ENCODE assay signal across 27 mouse cellular contexts in genomic region chr6:28114916-28115315, GRCm38 (mm10). TPM values are rescaled to one million over a fixed set of nuclear protein-coding genes. Genes with fewer than 3 reads are reported as not detected.
DNase-seq lines count a peak whose midpoint lies in the region; ATAC-seq and TF ChIP-seq lines count a peak whose summit lies in the region.
"Had no signal": no experiment of that assay in that cellular context is flagged by ENCODE, and none has a peak within 500 bp of the region (broad histone marks: within the 10 kb centered on the region; RNA-seq: fewer than 3 reads in every experiment).

No protein-coding gene starts in this region.

- no peak overlapping the region for H3K4me3 ChIP-seq in MEL (ENCODE audit: control insufficient read depth in 1 of 2, insufficient read depth in 1 of 2, low read depth in 2 of 2, low read length in 2 of 2)
- H3K4me3 ChIP-seq in forebrain, embryonic 11.5 days (ENCODE audit: low read depth, low read length): no peak overlapping the region
- H3K4me3 ChIP-seq: embryonic facial prominence, embryonic 13.5 days; embryonic facial prominence, embryonic 15.5 days; erythroblast, embryonic 14.5 days; forebrain, embryonic 10.5 days; forebrain, embryonic 13.5 days; forebrain, embryonic 15.5 days had no signal

- no peak for TF ChIP-seq EP300 in MEL (IDR thresholded peaks at IDR 0.05; ENCODE audit: low read depth in 1 of 2, low read length in 2 of 2)

- no peaks in the 10 kb centered on the region; a peak in 1 of 4 replicates for H3K36me3 ChIP-seq in MEL (ENCODE audit: control insufficient read depth in 1 of 2, insufficient read depth in 2 of 2, low read length in 2 of 2)
- H3K36me3 ChIP-seq in forebrain, embryonic 11.5 days (ENCODE audit: control insufficient read depth, insufficient read depth, low read length): no peaks in the 10 kb centered on the region
- H3K36me3 ChIP-seq: embryonic facial prominence, embryonic 13.5 days; embryonic facial prominence, embryonic 15.5 days; forebrain, embryonic 10.5 days; forebrain, embryonic 15.5 days; G1E had no signal

- no peak for TF ChIP-seq POLR2A in MEL (IDR thresholded peaks at IDR 0.05; ENCODE audit: control insufficient read depth in 1 of 2, insufficient read depth in 1 of 2, low read depth in 1 of 2, low read length in 2 of 2, poor library complexity in 1 of 2)

- 96% methylated on average over 1 of the region's 1 CpGs for WGBS in forebrain, embryonic 11.5 days

- no peak for TF ChIP-seq CTCF in MEL (IDR thresholded peaks at IDR 0.05 in 2 of 3, conservative IDR thresholded peaks at IDR 0.05 in 1 of 3; ENCODE audit: control insufficient read depth in 1 of 3, insufficient read depth in 1 of 3, low read depth in 2 of 3, low read length in 3 of 3, poor library complexity in 1 of 3, severe bottlenecking in 1 of 3)

- H3K9ac ChIP-seq in MEL (ENCODE audit: control insufficient read depth, low read depth, low read length, poor library complexity, severe bottlenecking): no peak overlapping the region
- no peak overlapping the region for H3K9ac ChIP-seq in forebrain, embryonic 11.5 days (ENCODE audit: low read length)
- H3K9ac ChIP-seq: embryonic facial prominence, embryonic 13.5 days; embryonic facial prominence, embryonic 15.5 days; forebrain, embryonic 13.5 days; forebrain, embryonic 15.5 days; forebrain, postnatal 0 days had no signal

- no peaks in the 10 kb centered on the region for H3K9me3 ChIP-seq in MEL (replicated peaks; ENCODE audit: insufficient read depth, low read length)
- H3K9me3 ChIP-seq in forebrain, embryonic 11.5 days (ENCODE audit: control insufficient read depth, low read length): no peaks in the 10 kb centered on the region
- H3K9me3 ChIP-seq: embryonic facial prominence, embryonic 13.5 days; embryonic facial prominence, embryonic 15.5 days; forebrain, embryonic 10.5 days; forebrain, embryonic 13.5 days; forebrain, embryonic 15.5 days; G1E had no signal

- ATAC-seq in granulocyte monocyte progenitor cell, adult 5-6 weeks (replicated peaks; ENCODE audit: poor library complexity, severe bottlenecking): peak; percentile 55
- ATAC-seq in forebrain, embryonic 11.5 days (replicated peaks; ENCODE audit: low FRiP score): no peak
- ATAC-seq: activated CD4-positive, CD25-positive, alpha-beta regulatory T cell, adult 4 months; forebrain, embryonic 13.5 days; forebrain, embryonic 15.5 days; forebrain, postnatal 0 days; Patski had no signal

- H3K4me2 ChIP-seq in forebrain, embryonic 11.5 days (ENCODE audit: low read depth, low read length, severe bottlenecking): no peak overlapping the region
- H3K4me2 ChIP-seq: embryonic facial prominence, embryonic 13.5 days; embryonic facial prominence, embryonic 15.5 days; forebrain, embryonic 13.5 days; forebrain, embryonic 15.5 days had no signal

- no peaks in the 10 kb centered on the region; a peak in 2 of 4 replicates for H3K27me3 ChIP-seq in MEL (ENCODE audit: control insufficient read depth in 1 of 2, insufficient read depth in 2 of 2, low read length in 2 of 2)
- no peaks in the 10 kb centered on the region for H3K27me3 ChIP-seq in forebrain, embryonic 11.5 days (ENCODE audit: control insufficient read depth, insufficient read depth, low read length)
- H3K27me3 ChIP-seq: embryonic facial prominence, embryonic 13.5 days; embryonic facial prominence, embryonic 15.5 days; forebrain, embryonic 13.5 days; forebrain, embryonic 15.5 days had no signal

- no peaks in the 10 kb centered on the region for H3K4me1 ChIP-seq in MEL (ENCODE audit: control insufficient read depth in 1 of 2, insufficient read depth in 2 of 2, low read length in 2 of 2)
- no peaks in the 10 kb centered on the region for H3K4me1 ChIP-seq in forebrain, embryonic 11.5 days (replicated peaks; ENCODE audit: control insufficient read depth, insufficient read depth, low read length)
- H3K4me1 ChIP-seq: embryonic facial prominence, embryonic 13.5 days; embryonic facial prominence, embryonic 15.5 days; forebrain, embryonic 10.5 days; forebrain, embryonic 13.5 days; forebrain, embryonic 15.5 days had no signal

- TF ChIP-seq RAD21 in MEL (IDR thresholded peaks at IDR 0.05; ENCODE audit: low read depth, low read length): no peak

- no peak overlapping the region for H3K27ac ChIP-seq in MEL (ENCODE audit: control insufficient read depth, low read depth, low read length)
- no peak overlapping the region for H3K27ac ChIP-seq in forebrain, embryonic 11.5 days (ENCODE audit: low read depth, low read length)
- H3K27ac ChIP-seq: embryonic facial prominence, embryonic 13.5 days; embryonic facial prominence, embryonic 15.5 days; forebrain, embryonic 10.5 days; forebrain, embryonic 13.5 days; forebrain, embryonic 15.5 days had no signal

- H3K79me2 ChIP-seq in MEL (ENCODE audit: control insufficient read depth, insufficient read depth, low read length, poor library complexity): no peaks in the 10 kb centered on the region

- DNase-seq in MEL (ENCODE audit: low read depth, low spot score): peak; percentile 40
- DNase-seq in R1 (ENCODE audit: low read depth, low spot score): peak; percentile 43
- DNase-seq in cerebellum, adult 9-10 months: no peak
- DNase-seq in ovary, postnatal 14 days (ENCODE audit: low spot score): no peak
- no peak for DNase-seq in forebrain, embryonic 11.5 days (ENCODE audit: low spot score)
- DNase-seq in cerebellum, postnatal 25 days: no peak
- DNase-seq: adrenal gland, adult 8-10 months; adrenal gland, postnatal 14 days; adrenal gland, postnatal 36 days; cerebellum, adult 11-12 months; cerebellum, adult 8-10 months; cerebellum, postnatal 10 days; cerebellum, postnatal 36 days; embryo, embryonic 11 days; forebrain, postnatal 0 days had no signal

TF ChIP-seq in MEL, 35 proteins besides CTCF, POLR2A, EP300 and RAD21:
- TF ChIP-seq GABPA (IDR thresholded peaks at IDR 0.05; ENCODE audit: low read depth, low read length): no peak
- no peak for TF ChIP-seq KAT2A (conservative IDR thresholded peaks at IDR 0.05; ENCODE audit: low read depth, low read length)
- no peak for TF ChIP-seq SMC3 (IDR thresholded peaks at IDR 0.05; ENCODE audit: low read depth, low read length)

RNA-seq across cellular contexts. Expression of gene Grm8, which starts 20.1 kb away (rescaled TPM):
- total RNA-seq in MEL (2012; rRNA removed): 0.42 and 0.49 TPM in 2 replicates
- under 1 TPM in 1 of 2 experiments, not detected in 1; 0.52 TPM for polyA plus RNA-seq in MEL (2012; ENCODE audit: insufficient read depth in 1 of 2, insufficient read length in 2 of 2, low read depth in 1 of 2, low replicate concordance in 2 of 2, missing spikeins in 1 of 2)
- total RNA-seq in granulocyte monocyte progenitor cell, adult 5-6 weeks (2014; fragmentation: Nextera tagmentation): not detected in 2 replicates
- total RNA-seq in granulocyte monocyte progenitor cell, adult 5-6 weeks (2017): not detected in 2 replicates
- 1.4 and 1.9 TPM in 2 replicates for polyA plus RNA-seq in forebrain, embryonic 11.5 days (2014; fragmentation: Nextera tagmentation; extraction: Ambion mirVana)
- total RNA-seq: common myeloid progenitor, adult 5-6 weeks had no signal
- polyA plus RNA-seq: C2C12; erythroblast, embryonic 14.5 days; G1E; Patski had no signal

Comparison
In these comparisons a context has a peak if more than half of its experiments do, and no peak if none do; other contexts are left out.
1. DNase-seq: peak in MEL (single experiment) and R1 (single experiment); none in cerebellum, adult 9-10 months (single experiment), ovary, postnatal 14 days (single experiment), forebrain, embryonic 11.5 days (single experiment) and cerebellum, postnatal 25 days (0 of 2).